Mouse (Mus musculus) gastrocnemius, postnatal 36 days (tissue): Measurements from ENCODE around the gene Vmn2r29. TPM values are rescaled to one million over a fixed set of nuclear protein-coding genes. Genes with fewer than 3 reads are reported as not detected.
"Not testable (repeated sequence)": the region's sequence is repeated elsewhere in the genome, so short reads cannot be mapped to it uniquely, and the experiment has no call there.

Source experiments
- DNase-seq, 2 experiments: peaks; one replicate each; pipeline ENCODE4 v3.0.0; 2022
- intact Hi-C: fragments of 180-260 bp; cut with DNase I; formaldehyde crosslinking; loops from one replicate; pipeline ENCODE4 v1.15.1; 2025
- long read RNA-seq, 2 experiments: library from polyadenylated mRNA; stranded (forward); transcript quantifications; one replicate each; pipeline ENCODE4 v2.0.0; 2021
- total RNA-seq, 2 experiments: library from RNA; stranded (reverse); gene quantifications; 2 replicates each; pipeline ENCODE4 v1.2.3; 2021

Gene Vmn2r29
- total RNA-seq = under 1 TPM; 0.15 to 0.17 TPM
- long read RNA-seq, experiment 1 = 0 reads
- long read RNA-seq, experiment 2 = 0 reads

DNA sequence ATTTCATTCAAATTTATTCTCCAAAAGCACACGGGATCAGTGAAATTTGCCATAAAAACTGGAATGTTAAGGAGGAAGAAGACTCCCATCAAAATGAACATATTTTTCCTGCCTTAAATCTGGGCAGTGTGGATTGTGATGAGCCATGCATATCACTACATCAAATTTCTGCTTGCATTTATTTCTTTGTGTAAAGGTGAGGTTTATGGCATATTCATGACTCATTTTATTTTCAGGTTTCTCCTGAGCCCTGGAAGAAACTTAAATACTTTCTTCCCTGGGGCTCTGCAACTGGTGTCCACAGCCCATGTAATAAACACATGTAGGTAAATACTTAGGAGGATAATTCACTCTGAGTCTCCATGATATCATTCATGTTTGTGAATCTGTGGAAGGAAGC is at the start of gene Vmn2r29:
Gene Vmn2r29 (minus strand): TSS at position 101 of the 400 bp plus-strand sequence.
- intact Hi-C loops, DNase-seq: not testable (repeated sequence)

DNA sequence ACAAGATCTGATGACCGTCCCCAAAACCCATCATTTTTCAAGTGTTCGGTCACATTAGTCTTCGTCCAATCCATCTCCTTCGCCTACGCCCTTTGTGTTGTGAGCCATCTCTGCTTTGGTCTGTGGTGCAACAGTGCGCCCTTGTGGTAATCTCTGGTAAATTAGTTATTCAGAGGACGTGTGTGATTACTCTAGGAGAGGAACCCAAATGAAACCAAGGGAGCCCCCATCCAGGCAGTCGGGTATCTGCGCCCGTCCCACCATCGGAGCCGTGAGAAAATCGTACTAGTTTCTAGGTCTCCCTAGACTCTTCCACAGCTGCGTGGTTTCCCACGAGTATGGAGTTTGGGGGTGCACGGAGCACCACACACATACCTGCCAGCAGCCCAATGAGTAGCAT is 48.5 kb upstream of the Vmn2r29 start:
- no peak for DNase-seq
- intact Hi-C loops = loop anchor here (10.0 kb wide), 1 partner anchor 121 kb away; the partner anchor contains the start of gene Zfp418

DNA sequence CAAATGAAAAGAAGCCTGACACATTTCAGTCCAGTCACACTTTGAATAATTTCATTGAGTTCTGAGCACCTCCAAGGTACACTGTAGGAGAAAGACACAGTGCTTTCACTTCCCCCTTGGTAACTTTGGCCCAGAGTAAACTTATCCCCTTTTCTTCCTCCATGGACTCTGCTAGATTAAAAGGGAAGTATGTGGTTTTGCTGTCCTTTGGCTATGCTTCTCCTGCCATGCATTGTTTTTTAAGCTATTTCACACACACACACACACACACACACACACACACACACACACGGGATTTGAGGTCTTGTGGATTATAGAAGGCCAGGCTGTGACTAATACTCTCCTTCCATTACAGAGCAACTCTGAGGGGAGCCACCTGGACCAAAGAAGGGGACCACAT is 34.3 kb upstream of the Vmn2r29 start:
- DNase-seq = no peak

DNA sequence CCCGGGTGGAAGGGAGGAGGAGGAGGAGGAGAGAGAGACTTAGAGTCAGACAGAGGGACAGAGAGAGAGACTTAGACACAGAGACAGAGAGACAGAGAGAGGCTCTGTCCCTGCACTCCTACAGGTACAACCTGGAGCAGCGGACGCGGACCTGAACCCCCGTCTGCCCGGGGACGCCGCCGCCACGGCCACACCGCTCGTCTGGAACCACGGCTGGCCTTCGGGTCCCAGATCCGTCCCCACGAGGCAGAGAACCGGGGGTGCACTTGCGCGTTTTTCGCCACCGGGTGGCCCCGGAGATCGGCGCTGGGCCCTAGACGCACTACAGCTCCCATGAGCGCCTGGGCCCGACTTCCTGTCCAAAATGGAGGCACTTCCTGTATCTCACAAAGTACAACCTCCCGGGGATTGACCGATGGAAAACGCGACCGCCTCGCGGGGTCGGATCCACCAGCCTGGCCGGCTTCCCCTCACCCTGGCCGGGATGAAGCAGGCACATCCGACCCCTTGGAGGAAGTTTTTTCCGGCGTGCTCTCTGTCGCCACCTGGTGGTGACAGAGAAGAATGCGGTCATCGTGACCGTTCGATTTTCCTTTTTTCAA is 30.9 kb upstream of the Vmn2r29 start, which contains the start of gene Gm45844:
Gene Gm45844 (minus strand): TSS at position 324 of the 602 bp plus-strand sequence.
- peak; percentile 78 to 87 for DNase-seq
- intact Hi-C loops = loop anchor here (2.0 to 5.0 kb wide), 2 partner anchors 21 to 341 kb away; no protein-coding TSS in a partner anchor

More for the DNA sequence above, 34.3 kb upstream of the Vmn2r29 start:
- intact Hi-C loops = no loop called here

DNA sequence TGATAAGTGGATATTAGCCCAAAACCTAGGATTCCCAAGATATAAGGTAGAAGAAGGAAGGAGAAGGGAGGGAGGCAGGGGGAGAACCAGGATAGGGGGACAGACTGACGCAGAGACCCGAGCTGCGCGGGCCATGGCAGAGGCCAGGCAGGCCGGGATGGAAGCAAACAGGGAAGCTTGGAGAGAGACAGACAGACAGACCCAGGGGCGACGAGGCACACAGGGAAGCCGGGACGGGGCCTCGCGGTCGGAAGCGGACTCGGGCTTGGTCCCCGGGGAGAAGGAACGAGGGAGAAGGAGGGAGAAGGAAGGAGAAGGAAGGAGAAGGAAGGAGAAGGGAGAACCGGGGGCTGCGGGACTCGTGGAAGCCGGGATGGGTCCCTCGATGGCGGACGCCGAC is 30.4 kb upstream of the Vmn2r29 start:
- peak in 1 of 2 experiments; percentile 33 for DNase-seq
- intact Hi-C loops = loop anchor here (2.0 to 5.0 kb wide), 2 partner anchors 21 to 340 kb away; no protein-coding TSS in a partner anchor

DNA sequence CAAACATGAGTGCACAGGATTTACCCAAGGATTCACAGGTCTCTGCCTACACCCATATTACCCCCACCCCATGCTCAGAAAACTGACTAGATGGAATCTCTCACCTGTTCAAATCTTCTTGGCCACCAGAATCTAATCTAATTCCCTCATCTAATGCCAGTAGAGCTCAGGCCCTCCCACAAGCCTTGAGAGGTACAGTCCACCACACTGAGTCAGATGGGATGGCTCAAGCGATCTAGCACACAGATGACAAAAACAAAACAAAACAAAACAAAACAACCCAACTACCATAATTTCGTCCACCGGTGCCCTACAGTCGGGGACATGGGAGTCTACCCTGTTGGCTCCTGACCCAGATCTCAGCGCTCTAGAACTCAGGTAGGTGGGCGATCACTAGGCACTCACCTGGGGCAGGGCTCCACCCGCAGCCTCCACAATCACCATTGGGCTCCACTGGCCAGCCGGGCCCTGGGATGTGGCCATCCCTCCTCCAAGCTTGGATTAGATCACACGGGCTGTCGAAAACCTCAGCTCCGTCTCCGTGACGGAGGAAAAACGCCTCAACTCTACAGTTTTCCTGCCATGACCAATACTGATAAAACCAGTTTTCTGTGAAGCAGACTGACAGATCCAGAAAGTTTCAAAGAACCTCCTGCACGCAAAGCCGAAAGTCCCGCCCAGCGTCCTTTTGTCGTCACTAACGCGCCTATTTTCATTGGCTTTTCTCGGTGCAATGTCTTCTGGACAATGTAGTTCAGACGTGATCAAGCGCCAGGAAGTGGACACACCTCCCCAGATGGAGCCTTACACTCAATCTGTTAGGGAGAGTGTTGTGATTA is 37.6 kb downstream of the Vmn2r29 start, which contains the start of gene Zfp772:
Gene Zfp772 (minus strand): TSS at position 686 of the 839 bp plus-strand sequence.
- peak in 1 of 2 experiments; percentile 25 for DNase-seq
- intact Hi-C loops = not testable (repeated sequence)

DNA sequence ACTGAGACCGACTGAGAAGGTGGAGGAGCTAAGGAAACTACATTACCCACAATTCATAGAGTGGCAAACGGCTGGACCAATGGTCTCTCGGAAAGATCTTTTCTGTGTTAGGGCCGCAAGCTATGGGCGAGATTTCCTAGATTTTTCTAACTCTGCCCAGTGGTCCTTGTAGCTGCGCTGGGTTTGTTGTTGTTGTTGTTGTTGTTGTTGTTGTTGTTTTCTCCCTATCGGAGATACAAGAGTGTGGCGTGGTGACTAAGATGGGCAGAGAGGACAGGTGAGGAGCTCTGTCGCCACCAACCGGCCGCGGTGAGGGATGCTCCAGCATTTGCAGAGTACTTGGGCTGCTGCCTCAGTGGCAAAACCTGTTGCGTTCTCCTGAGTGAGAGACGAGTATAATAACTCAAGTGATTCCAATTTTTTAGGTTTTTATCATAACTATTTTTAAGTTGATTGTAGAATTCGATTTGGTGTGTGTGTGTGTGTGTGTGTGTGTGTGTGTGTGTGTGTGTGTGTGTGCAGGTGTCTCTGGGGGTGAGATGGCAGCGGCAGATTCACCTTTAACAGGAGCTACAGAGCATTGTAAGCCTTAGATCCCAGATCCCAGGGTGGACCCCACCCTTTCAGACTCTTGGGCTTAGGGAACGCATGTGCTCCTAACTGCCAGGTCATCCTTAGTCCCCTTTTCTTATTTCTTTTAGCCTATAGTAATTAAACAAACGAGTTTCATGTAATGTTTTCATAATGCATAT is 58.8 kb downstream of the Vmn2r29 start:
- intact Hi-C loops = loop anchor here (10.0 kb wide), 1 partner anchor 254 kb away; no protein-coding TSS in a partner anchor
- peak; percentile 33 to 38 for DNase-seq

DNA sequence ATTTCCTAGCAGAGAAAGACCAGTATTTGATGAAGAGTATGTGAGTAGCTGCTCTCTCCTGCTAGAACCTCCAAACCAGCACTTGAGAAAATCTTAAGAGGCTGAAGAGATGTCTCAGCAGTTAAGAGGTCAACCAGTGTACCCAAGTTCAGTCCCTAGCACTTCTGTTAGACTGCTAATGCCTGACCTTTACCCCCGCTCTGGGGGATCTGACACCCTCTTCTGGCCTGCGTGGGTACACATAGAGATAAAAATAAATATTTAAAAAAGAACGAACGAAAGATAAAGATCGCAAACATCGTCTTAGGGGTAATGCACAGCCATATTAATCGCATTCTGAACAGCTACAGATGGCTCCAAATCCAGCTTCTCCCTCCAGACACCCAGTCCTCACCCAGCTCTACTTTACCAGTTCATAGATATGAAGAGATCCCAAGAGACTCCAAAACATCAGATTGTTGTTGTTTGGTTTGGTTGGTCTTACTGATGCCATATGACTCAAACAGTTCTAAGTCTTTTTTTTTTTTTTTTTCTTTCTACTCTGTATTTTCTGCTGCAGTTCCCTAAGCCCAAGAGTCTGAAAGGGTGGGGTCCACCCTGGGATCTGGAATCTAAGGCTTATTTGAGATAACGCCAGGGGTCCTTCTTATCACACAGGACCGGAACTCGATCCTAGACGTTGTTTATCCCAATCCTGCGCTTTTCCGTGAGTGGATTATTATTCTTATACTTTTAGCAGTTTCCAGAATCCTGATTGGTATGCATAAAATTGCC is 59.5 kb downstream of the Vmn2r29 start:
- no peak for DNase-seq
- intact Hi-C loops = loop anchor here (10.0 kb wide), 1 partner anchor 253 kb away; no protein-coding TSS in a partner anchor

DNA sequence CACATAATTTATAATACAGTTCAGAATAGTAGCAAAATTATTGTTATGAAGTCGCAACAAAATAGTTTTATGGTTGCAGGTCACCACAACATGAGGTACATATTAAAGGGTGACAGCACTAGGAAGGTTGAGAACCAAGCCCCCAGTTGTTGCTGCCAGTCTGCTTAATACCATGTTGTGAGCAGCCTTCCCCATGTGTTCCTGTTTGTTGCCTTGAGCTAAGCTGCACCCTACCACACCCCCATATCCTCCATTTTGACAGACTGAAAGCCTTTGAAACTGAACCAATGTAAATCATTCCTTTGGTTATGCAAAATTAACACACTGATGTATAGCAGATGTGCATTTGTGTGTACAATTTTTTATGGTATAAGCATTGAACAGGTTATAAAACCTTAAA is 61.2 kb downstream of the Vmn2r29 start:
- intact Hi-C loops = loop anchor here (10.0 kb wide), 1 partner anchor 251 kb away; no protein-coding TSS in a partner anchor
- no peak for DNase-seq

Other genes starting within 250 kb of the Vmn2r29 start
- gene Zfp954, start 125.8 kb downstream of the Vmn2r29 start, total RNA-seq = 1 to 10 TPM; 2.7 to 2.8 TPM
- gene Zfp773, start 110.6 kb downstream of the Vmn2r29 start, total RNA-seq = under 1 TPM; 0.56 to 0.59 TPM
- gene Zfp418, start 76.0 kb downstream of the Vmn2r29 start, total RNA-seq = 1 to 10 TPM; 1.3 to 1.9 TPM
- gene Zfp772, start 37.3 kb downstream of the Vmn2r29 start, total RNA-seq = 1 to 10 TPM; 1.1 to 1.3 TPM
- gene Gm45844, start 31.0 kb upstream of the Vmn2r29 start, total RNA-seq = 1 to 10 TPM in 1 of 2 experiments, under 1 TPM in 1; 0.37 to 1.1 TPM
- gene Clcn4, start 53.5 kb upstream of the Vmn2r29 start, total RNA-seq = 10 to 100 TPM; 30.6 to 30.9 TPM
- not detected for gene Vmn2r30, start 90.3 kb upstream of the Vmn2r29 start, total RNA-seq
- not detected for gene Gm45783, start 127.2 kb upstream of the Vmn2r29 start, total RNA-seq
- gene Vmn2r31, start 152.4 kb upstream of the Vmn2r29 start, total RNA-seq = not detected
- not detected for gene Vmn2r32, start 232.7 kb upstream of the Vmn2r29 start, total RNA-seq